Mouse (Mus musculus) v-Abl transformed pro-B cells (cell line): ENCODE measurements around the gene Shd.
"Not testable (repeated sequence)": the region's sequence is repeated elsewhere in the genome, so short reads cannot be mapped to it uniquely, and the experiment has no call there.

Source experiments
- in situ Hi-C, 2 experiments: fragments of 400-800 bp; cut with MboI; formaldehyde crosslinking; loops; one replicate each; pipeline ENCODE4 v1.15.1; 2025; ENCODE audit not compliant: unreplicated experiment in 2 of 2

The Shd gene

GRCm38 (mm10) chr17:55969966-55970891 is at the start of gene Shd:
Shd (plus strand) TSS chr17:55970467.
- in situ Hi-C loops: loop anchor here in 1 of 2 experiments (5.0 to 25.0 kb wide), 3 partner anchors 42 to 375 kb away; partner anchors contain the start of gene Dpp9

GRCm38 (mm10) chr17:55931553-55932502 is 38.4 kb upstream of the Shd start:
- in situ Hi-C loops: loop anchor here in 1 of 2 experiments (5.0 kb wide), 1 partner anchor 40 kb away; the partner anchor contains the start of gene Zfp959

GRCm38 (mm10) chr17:55932635-55933034 is 37.6 kb upstream of the Shd start:
- in situ Hi-C loops: loop anchor here in 1 of 2 experiments (5.0 kb wide), 1 partner anchor 40 kb away; the partner anchor contains the start of gene Zfp959

- in situ Hi-C loops: loop anchor here in 1 of 2 experiments (5.0 kb wide), 1 partner anchor 41 kb away; the partner anchor contains the start of gene Zfp959
These were observed 37.1 kb upstream of the Shd start for GRCm38 (mm10) chr17:55933191-55933590.

- in situ Hi-C loops: not testable (repeated sequence)
These were observed 25.8 kb upstream of the Shd start for GRCm38 (mm10) chr17:55944387-55944865.

GRCm38 (mm10) chr17:55944866-55945682 is 25.2 kb upstream of the Shd start:
- in situ Hi-C loops: not testable (repeated sequence)

- in situ Hi-C loops: no loop called here
These were observed 24.6 kb upstream of the Shd start for GRCm38 (mm10) chr17:55945696-55946095.

- in situ Hi-C loops: no loop called here
These were observed 21.6 kb upstream of the Shd start for GRCm38 (mm10) chr17:55948647-55949046.

- in situ Hi-C loops: no loop called here
These were observed 20.9 kb upstream of the Shd start, which contains the start of gene Zfp119b for GRCm38 (mm10) chr17:55949400-55949799. Zfp119b (minus strand) TSS chr17:55949500.

GRCm38 (mm10) chr17:55950601-55951000 is 19.7 kb upstream of the Shd start:
- in situ Hi-C loops: loop anchor here (5.0 to 25.0 kb wide), 4 partner anchors 73 to 262 kb away; partner anchors contain the start of genes Dpp9 (in 1 of the 2) and Zfp119a (in 1 of the 2)

- in situ Hi-C loops: loop anchor here (5.0 to 25.0 kb wide), 4 partner anchors 75 to 260 kb away; partner anchors contain the start of genes Dpp9 (in 1 of the 2) and Zfp119a (in 1 of the 2)
These were observed 18.2 kb upstream of the Shd start for GRCm38 (mm10) chr17:55952041-55952440.

GRCm38 (mm10) chr17:55952447-55953027 is 17.7 kb upstream of the Shd start, which contains the start of gene Ebi3:
Ebi3 (plus strand) TSS chr17:55952640.
- in situ Hi-C loops: loop anchor here (5.0 to 25.0 kb wide), 4 partner anchors 75 to 260 kb away; partner anchors contain the start of genes Dpp9 (in 1 of the 2) and Zfp119a (in 1 of the 2)

GRCm38 (mm10) chr17:55953751-55954150 is 16.5 kb upstream of the Shd start:
- in situ Hi-C loops: loop anchor here (5.0 to 25.0 kb wide), 4 partner anchors 76 to 259 kb away; partner anchors contain the start of genes Dpp9 (in 1 of the 2) and Zfp119a (in 1 of the 2)

- in situ Hi-C loops: loop anchor here (5.0 to 25.0 kb wide), 4 partner anchors 77 to 258 kb away; partner anchors contain the start of genes Dpp9 (in 1 of the 2) and Zfp119a (in 1 of the 2)
These were observed 16.0 kb upstream of the Shd start for GRCm38 (mm10) chr17:55954229-55954628.

- in situ Hi-C loops: loop anchor here (5.0 to 25.0 kb wide), 4 partner anchors 141 to 301 kb away; partner anchors contain the start of genes Dpp9 (in 1 of the 2) and Fem1a (in 1 of the 2)
These were observed 14.1 kb upstream of the Shd start for GRCm38 (mm10) chr17:55956129-55956528.

GRCm38 (mm10) chr17:55956591-55956990 is 13.7 kb upstream of the Shd start:
- in situ Hi-C loops: loop anchor here (5.0 to 25.0 kb wide), 4 partner anchors 142 to 301 kb away; partner anchors contain the start of genes Dpp9 (in 1 of the 2) and Fem1a (in 1 of the 2)

- in situ Hi-C loops: loop anchor here (5.0 to 25.0 kb wide), 4 partner anchors 142 to 300 kb away; partner anchors contain the start of genes Dpp9 (in 1 of the 2) and Fem1a (in 1 of the 2)
These were observed 13.1 kb upstream of the Shd start for GRCm38 (mm10) chr17:55957168-55957567.
